Mouse (Mus musculus) CH12F3 (cell line): ENCODE results near the gene Slc37a3.
"Not testable (repeated sequence)": the region's sequence is repeated elsewhere in the genome, so short reads cannot be mapped to it uniquely, and the experiment has no call there.

Experiments used
- in situ Hi-C: fragments of 300-500 bp; cut with MboI; formaldehyde crosslinking; loops from 2 replicates; pipeline ENCODE4 v1.14.3; 2020; ENCODE audit warnings: low sequenced_read_pairs

Slc37a3 gene

GRCm38 (mm10) chr6:39379749-39380148 lies 2.3 kb upstream of the Slc37a3 start:
- in situ Hi-C loops, result no loop called here

GRCm38 (mm10) chr6:39379224-39379623 lies 1.7 kb upstream of the Slc37a3 start:
- in situ Hi-C loops, result no loop called here

GRCm38 (mm10) chr6:39378161-39378835 lies 823 bp upstream of the Slc37a3 start:
- in situ Hi-C loops, result not testable (repeated sequence)

GRCm38 (mm10) chr6:39376775-39377174 lies 700 bp downstream of the Slc37a3 start:
- in situ Hi-C loops, result no loop called here

GRCm38 (mm10) chr6:39373301-39373955 lies 4.0 kb downstream of the Slc37a3 start:
- in situ Hi-C loops, result no loop called here

- in situ Hi-C loops, result no loop called here
Measured at GRCm38 (mm10) chr6:39372727-39373126, 4.7 kb downstream of the Slc37a3 start.

GRCm38 (mm10) chr6:39372042-39372441 lies 5.4 kb downstream of the Slc37a3 start:
- in situ Hi-C loops, result no loop called here

- in situ Hi-C loops, result no loop called here
Measured at GRCm38 (mm10) chr6:39369631-39370030, 7.8 kb downstream of the Slc37a3 start.

- in situ Hi-C loops, result no loop called here
Measured at GRCm38 (mm10) chr6:39362684-39363083, 14.8 kb downstream of the Slc37a3 start.

- in situ Hi-C loops, result not testable (repeated sequence)
Measured at GRCm38 (mm10) chr6:39359207-39359606, 18.3 kb downstream of the Slc37a3 start.

GRCm38 (mm10) chr6:39348946-39349345 lies 28.5 kb downstream of the Slc37a3 start:
- in situ Hi-C loops, result loop anchor here (25.0 kb wide), 1 partner anchor 162 kb away; no protein-coding TSS in a partner anchor

GRCm38 (mm10) chr6:39347880-39348814 lies 29.3 kb downstream of the Slc37a3 start:
- in situ Hi-C loops, result loop anchor here (25.0 kb wide), 1 partner anchor 161 kb away; no protein-coding TSS in a partner anchor

- in situ Hi-C loops, result loop anchor here (25.0 kb wide), 1 partner anchor 160 kb away; no protein-coding TSS in a partner anchor
Measured at GRCm38 (mm10) chr6:39346991-39347501, 30.4 kb downstream of the Slc37a3 start.

GRCm38 (mm10) chr6:39345430-39345829 lies 32.0 kb downstream of the Slc37a3 start:
- in situ Hi-C loops, result loop anchor here (25.0 kb wide), 1 partner anchor 158 kb away; no protein-coding TSS in a partner anchor

GRCm38 (mm10) chr6:39344020-39344419 lies 33.5 kb downstream of the Slc37a3 start:
- in situ Hi-C loops, result loop anchor here (25.0 kb wide), 1 partner anchor 157 kb away; no protein-coding TSS in a partner anchor

- in situ Hi-C loops, result loop anchor here (25.0 kb wide), 1 partner anchor 154 kb away; no protein-coding TSS in a partner anchor
Measured at GRCm38 (mm10) chr6:39341798-39342197, 35.7 kb downstream of the Slc37a3 start.

GRCm38 (mm10) chr6:39338359-39338758 lies 39.1 kb downstream of the Slc37a3 start:
- in situ Hi-C loops, result loop anchor here (25.0 kb wide), 1 partner anchor 151 kb away; no protein-coding TSS in a partner anchor

GRCm38 (mm10) chr6:39334873-39335272 lies 42.6 kb downstream of the Slc37a3 start:
- in situ Hi-C loops, result loop anchor here (25.0 kb wide), 1 partner anchor 148 kb away; no protein-coding TSS in a partner anchor

GRCm38 (mm10) chr6:39334224-39334623 lies 43.3 kb downstream of the Slc37a3 start:
- in situ Hi-C loops, result loop anchor here (25.0 kb wide), 1 partner anchor 147 kb away; no protein-coding TSS in a partner anchor

GRCm38 (mm10) chr6:39331998-39332700 lies 45.3 kb downstream of the Slc37a3 start:
- in situ Hi-C loops, result loop anchor here (25.0 kb wide), 1 partner anchor 145 kb away; no protein-coding TSS in a partner anchor
